Mouse (Mus musculus): ENCODE data around the gene Olfr1192-ps1.
"Not testable (repeated sequence)": the region's sequence is repeated elsewhere in the genome, so short reads cannot be mapped to it uniquely, and the experiment has no call there.

Gene Olfr1192-ps1

GRCm38 (mm10) chr2:88648209-88648608, at the start of gene Olfr1192-ps1:
Gene Olfr1192-ps1 (plus strand): TSS chr2:88648509.
- DNase-seq, result no peak

GRCm38 (mm10) chr2:88640242-88640641, 8.1 kb upstream of the Olfr1192-ps1 start, which contains the start of gene Olfr1191-ps1:
Gene Olfr1191-ps1 (plus strand): TSS chr2:88640542.
- DNase-seq, result not testable (repeated sequence)

- not testable (repeated sequence) for DNase-seq
Measured at GRCm38 (mm10) chr2:88675328-88675727, 27.0 kb downstream of the Olfr1192-ps1 start, which contains the start of gene Olfr1193. Gene Olfr1193 (plus strand): TSS chr2:88675628.

GRCm38 (mm10) chr2:88689087-88689486, 40.8 kb downstream of the Olfr1192-ps1 start, which contains the start of gene Olfr1195:
Gene Olfr1195 (minus strand): TSS chr2:88689187.
- DNase-seq, result no peak

- no peak for DNase-seq
Measured at GRCm38 (mm10) chr2:88704497-88704896, 56.2 kb downstream of the Olfr1192-ps1 start, which contains the start of gene Olfr1196. Gene Olfr1196 (minus strand): TSS chr2:88704597.

Data from kidney, postnatal 4 days (tissue).